Mouse (Mus musculus) cerebellum, adult 9-11 months (tissue): ENCODE data around the gene Pkp1.
A peak's percentile ranks its signal among the peaks of the same experiment; 100 is the strongest.

Experiments used
- DNase-seq: peaks from one replicate; pipeline ENCODE4 v3.0.0; 2022

Gene Pkp1

DNA sequence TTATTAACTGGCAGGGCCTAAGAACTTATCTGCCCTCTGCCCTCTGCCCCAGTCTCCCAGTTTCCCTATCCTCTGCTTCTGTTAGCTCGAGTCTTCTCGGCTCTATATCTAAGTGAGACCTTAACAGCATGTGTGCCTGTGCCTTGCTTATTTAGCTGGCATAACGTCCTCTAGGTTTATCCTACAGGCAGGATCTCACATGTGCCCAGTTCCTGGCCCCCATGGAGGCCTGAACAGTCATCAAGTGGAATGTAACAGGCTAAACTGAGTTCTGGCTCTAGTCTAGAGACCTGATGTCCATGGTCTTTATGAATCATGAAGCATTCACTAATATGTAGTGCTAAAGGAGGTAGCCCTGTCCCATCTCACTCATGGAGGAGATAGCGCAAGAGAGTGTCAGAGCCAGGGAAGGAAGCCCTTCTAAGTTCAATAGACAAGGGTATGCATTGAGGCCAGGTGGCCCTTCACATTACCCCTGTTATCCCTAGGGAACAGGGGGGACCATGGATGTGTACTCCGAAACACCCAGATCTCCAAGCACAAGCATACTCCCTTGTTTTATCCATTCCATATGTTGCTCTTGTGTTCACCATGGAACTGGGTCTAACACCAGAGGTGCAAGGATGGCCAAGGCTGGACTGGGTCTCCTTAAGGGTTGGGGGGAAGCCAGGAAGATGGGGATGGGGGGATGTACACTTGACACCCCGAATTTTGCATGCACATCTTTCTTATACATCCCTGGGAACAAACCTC, 64.2 kb downstream of the Pkp1 start:
- DNase-seq: no peak

DNA sequence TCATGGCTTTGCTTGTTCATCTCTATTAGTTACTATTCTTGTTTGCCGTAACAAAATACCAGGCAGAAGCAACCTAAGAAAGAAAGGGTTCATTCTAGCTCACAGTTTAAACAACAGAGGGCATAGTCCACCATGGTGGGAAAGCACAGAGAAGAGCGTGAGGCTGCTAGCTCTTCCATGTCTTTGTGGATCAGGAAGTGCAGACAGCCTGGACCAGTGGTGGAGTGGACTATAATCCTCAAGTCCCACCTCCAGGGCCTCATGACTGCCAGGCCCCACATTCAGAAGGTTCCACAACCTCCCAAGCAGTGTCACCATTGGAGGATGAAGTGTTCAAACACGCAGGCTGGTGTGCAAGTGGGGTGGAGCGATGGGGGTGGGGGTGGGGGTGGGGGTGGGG, 65.8 kb downstream of the Pkp1 start:
- DNase-seq: no peak

GRCm38 (mm10) chr1:135852044-135852756, 66.8 kb downstream of the Pkp1 start:
- DNase-seq: peak; percentile 11

- no peak for DNase-seq
These were observed 68.1 kb downstream of the Pkp1 start for GRCm38 (mm10) chr1:135850722-135851512.

GRCm38 (mm10) chr1:135847611-135848351, 71.2 kb downstream of the Pkp1 start:
- DNase-seq: no peak

GRCm38 (mm10) chr1:135847139-135847562, 71.9 kb downstream of the Pkp1 start:
- DNase-seq: no peak

DNA sequence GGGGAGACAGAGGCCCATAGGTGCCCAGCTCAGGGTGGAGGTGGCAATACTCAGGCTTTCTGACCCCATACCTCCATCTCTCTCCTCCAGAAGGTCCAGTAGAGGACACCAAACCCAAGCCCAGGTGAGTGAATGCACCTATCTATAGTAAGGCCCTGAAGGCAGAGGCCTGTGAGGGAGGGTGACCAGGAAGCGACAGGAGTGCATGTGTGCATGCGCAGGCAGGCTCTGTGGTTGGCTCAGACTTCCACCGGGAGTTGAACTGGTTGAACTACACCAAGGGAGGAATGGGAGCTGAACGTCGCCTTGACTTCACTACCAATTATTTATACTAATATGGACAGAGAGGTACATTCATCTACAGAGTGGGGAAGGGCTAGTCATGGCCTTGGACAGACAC, 72.4 kb downstream of the Pkp1 start:
- no peak for DNase-seq

- DNase-seq: no peak
These were observed 74.5 kb downstream of the Pkp1 start for GRCm38 (mm10) chr1:135844481-135844880.

DNA sequence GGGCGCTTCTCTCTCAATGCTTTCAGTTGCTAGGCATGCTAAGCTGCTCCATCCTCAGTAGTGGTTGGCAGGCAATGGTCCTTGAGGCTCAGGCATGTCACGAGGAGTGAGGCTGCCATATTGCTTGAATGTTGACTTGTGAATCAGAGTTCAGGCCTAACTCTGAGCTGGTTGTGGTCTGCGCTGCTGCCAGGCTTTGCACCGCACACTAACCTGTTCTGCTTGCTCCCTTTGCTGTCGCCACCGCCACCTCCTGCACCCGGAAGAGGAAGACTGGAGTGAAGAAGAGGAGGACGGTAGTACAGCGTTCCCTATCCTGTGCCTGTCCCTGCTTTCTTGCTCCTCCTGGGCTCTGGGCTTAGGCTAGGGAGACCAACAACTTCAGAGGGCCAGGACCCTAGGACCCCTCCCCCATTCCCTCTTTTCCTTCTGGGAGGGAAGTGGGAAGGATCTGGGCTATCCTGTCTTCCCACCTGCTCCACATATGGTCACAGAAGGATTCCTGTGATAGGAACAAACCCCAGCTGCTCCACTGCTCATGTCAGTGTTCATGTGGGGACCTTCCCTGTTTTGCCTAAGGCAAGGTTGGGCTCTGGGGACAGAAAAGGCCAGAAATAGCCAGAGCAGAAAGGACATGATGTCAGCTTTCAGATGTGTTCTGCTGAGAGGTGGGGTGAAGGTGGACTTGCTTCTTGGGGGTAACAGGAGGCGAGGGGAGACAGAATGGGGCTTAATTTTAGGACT, 75.3 kb downstream of the Pkp1 start:
- no peak for DNase-seq

DNA sequence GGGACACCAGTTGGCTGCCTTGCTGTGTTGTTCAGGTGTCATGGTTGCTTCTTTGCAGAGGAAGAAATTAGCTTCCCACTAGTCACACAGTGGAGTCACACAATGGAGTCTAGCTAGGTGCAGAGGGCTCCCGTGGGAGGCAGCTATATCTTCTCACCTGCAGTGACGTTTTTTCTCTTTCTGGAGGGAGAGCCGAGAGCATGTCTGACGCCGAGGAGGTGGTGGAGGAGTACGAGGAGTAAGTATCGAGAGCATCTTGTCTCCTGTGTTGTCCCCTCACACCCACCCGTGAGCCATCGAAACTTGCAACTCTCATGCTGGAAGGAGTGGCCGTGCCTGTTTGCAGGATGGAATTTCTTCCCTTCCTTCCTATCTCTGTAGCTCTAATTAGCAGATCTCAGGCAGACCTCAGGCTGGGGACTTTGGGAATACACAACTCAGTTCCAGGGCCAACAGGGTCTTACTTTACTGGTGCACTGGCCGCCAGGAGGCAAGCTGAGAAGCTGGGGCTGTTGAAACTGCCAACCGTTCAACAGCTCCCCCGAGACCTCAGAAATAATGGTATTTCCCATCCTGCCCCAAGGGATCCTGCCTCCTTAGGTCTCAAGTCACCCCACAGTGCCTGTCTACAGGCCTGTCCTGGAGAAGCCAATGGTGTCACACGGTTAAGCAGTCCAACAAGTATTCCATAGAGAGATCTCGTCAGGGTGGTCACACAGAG, 78.2 kb downstream of the Pkp1 start:
- no peak for DNase-seq

DNA sequence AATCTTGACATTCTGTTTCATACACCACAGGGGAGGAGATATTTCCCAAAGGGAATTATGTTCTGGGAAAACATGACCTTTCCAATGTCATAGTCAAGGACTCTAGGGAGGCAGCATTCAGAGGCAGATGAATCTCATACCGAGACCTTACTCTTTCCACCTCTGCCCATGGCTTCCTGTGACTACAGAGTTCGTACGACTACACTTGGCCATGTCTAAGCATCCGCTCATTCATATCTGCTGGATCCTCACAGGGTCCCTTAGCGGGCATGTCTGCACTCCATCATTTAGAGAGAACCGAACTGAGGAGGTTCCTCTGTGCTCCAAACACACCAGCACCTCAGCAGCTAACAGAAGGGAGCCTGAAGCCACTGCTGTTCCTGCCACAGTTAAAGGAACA, 79.9 kb downstream of the Pkp1 start:
- no peak for DNase-seq

- no peak for DNase-seq
These were observed 80.4 kb downstream of the Pkp1 start for GRCm38 (mm10) chr1:135838626-135839025.

GRCm38 (mm10) chr1:135835716-135836483, 83.1 kb downstream of the Pkp1 start, which contains the start of gene Tnnt2:
Gene Tnnt2 (plus strand): TSS chr1:135836354.
- DNase-seq: no peak

- no peak for DNase-seq
These were observed 84.0 kb downstream of the Pkp1 start for GRCm38 (mm10) chr1:135834983-135835382.

GRCm38 (mm10) chr1:135834206-135834859, 84.7 kb downstream of the Pkp1 start:
- DNase-seq: no peak

DNA sequence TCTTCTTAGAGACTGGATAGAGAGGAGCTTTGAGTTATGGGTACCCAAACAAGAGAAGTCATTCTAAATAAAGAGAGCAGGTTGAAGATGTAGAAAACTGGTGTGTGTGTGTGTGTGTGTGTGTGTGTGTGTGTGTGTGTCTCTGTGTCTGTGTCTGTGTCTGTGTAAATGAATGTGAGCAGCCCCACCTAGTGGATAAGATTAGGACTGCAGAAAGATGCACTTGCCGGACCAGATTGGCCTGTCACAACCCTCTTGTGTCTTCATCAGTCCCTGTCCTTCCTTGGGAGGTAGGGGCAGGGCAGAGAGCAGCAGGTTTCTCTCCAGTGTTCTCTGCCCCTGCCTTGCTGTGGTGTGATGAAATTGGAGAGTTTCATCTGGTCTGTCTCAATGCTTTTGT, 90.1 kb downstream of the Pkp1 start:
- no peak for DNase-seq

DNA sequence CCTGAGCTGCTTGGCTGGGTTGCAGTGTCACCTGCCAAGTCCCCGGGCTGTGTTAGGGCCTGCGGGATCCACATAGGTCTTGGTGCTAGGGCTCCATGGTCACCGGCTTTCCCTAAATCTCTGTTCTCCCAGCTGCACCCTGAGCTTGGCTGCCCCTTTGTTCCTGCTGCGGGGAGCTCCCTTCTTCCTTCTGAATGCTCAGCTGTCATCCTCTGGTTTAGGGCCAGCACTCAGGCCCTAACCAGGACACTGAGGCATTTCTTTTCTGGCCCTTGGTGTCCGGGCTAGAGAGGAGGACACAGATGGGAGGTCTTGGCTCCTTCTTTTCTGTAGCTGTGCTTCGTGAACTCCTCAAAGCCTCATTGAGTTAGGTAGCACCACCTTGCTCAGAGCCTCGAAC, 97.2 kb downstream of the Pkp1 start:
- no peak for DNase-seq
